ENCODE assay signal across 8 mouse cellular contexts in the genomic region with DNA sequence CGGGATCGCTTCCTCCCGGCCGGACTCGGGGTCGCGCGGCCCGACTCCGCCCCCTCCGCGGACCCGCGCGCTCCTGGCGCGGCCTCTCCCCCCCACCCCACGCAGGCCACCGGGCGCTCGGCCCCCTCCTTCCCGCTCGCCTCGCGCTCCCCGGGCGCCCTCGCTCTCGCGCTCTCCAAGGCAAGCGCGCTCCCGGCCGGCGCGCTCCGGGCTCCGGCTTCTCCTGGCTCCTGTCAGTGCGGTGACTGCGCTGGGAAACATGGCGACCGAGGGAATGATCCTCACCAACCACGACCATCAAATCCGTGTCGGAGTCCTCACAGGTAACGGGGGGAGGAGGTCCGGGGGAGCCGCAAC. TPM values are rescaled to one million over a fixed set of nuclear protein-coding genes. Genes with fewer than 3 reads are reported as not detected.
DNase-seq lines count a peak whose midpoint lies in the region; ATAC-seq and TF ChIP-seq lines count a peak whose summit lies in the region.

No protein-coding gene starts in this region.

- peak overlapping the region; percentile 94 for H3K4me3 ChIP-seq in forebrain, postnatal 0 days (ENCODE audit: low read depth, low read length)
- peak overlapping the region; percentile 95 for H3K4me3 ChIP-seq in hindbrain, embryonic 13.5 days

- H3K4me1 ChIP-seq in forebrain, postnatal 0 days (ENCODE audit: insufficient read depth), result peaks cover 6% of the 10 kb centered on the region
- H3K4me1 ChIP-seq in hindbrain, embryonic 13.5 days (replicated peaks), result peaks cover 9% of the 10 kb centered on the region

- H3K9me3 ChIP-seq in forebrain, postnatal 0 days (ENCODE audit: low read length), result no peaks in the 10 kb centered on the region
- no peaks in the 10 kb centered on the region for H3K9me3 ChIP-seq in hindbrain, embryonic 13.5 days

- under 1% methylated on average over 45 of the region's 48 CpGs for WGBS in forebrain, postnatal 0 days
- under 1% methylated on average over 48 of the region's 48 CpGs for WGBS in hindbrain, embryonic 13.5 days

- peak overlapping the region; percentile 52 for H3K4me2 ChIP-seq in forebrain, postnatal 0 days (ENCODE audit: low read depth)
- H3K4me2 ChIP-seq in hindbrain, embryonic 13.5 days, result peak overlapping the region; percentile 73

- peak overlapping the region; percentile 93 for H3K9ac ChIP-seq in forebrain, postnatal 0 days
- H3K9ac ChIP-seq in hindbrain, embryonic 13.5 days, result peak overlapping the region; percentile 96

- DNase-seq in adrenal gland, adult (ENCODE audit: inconsistent age in 2 of 2, low spot score in 1 of 2), result peak; percentile 91 to 96
- DNase-seq in adrenal gland, adult 18-20 months (ENCODE audit: low spot score in 2 of 2), result no peak
- peak; percentile 95 for DNase-seq in forebrain, postnatal 0 days
- DNase-seq in layer of hippocampus, postnatal 36 days, result peak; percentile 84 to 85
- peak; percentile 92 for DNase-seq in lung, postnatal 10 days
- DNase-seq in right cerebral cortex, adult 2 months (ENCODE audit: low spot score in 2 of 2), result peak; percentile 80 to 86

- ATAC-seq in cerebellum, adult (ENCODE audit: insufficient number of reproducible peaks, low FRiP score, low TSS enrichment), result peak; percentile 83
- peak; percentile 90 for ATAC-seq in forebrain, postnatal 0 days
- ATAC-seq in hindbrain, embryonic 13.5 days (ENCODE audit: low FRiP score), result peak; percentile 93

- H3K36me3 ChIP-seq in forebrain, postnatal 0 days (ENCODE audit: insufficient read depth), result no peaks in the 10 kb centered on the region
- H3K36me3 ChIP-seq in hindbrain, embryonic 13.5 days, result no peaks in the 10 kb centered on the region

- no peaks in the 10 kb centered on the region for H3K27me3 ChIP-seq in forebrain, postnatal 0 days (ENCODE audit: insufficient read depth, low read length)
- no peaks in the 10 kb centered on the region for H3K27me3 ChIP-seq in hindbrain, embryonic 13.5 days

- peak overlapping the region; percentile 95 for H3K27ac ChIP-seq in forebrain, postnatal 0 days (ENCODE audit: low read depth, low read length)
- H3K27ac ChIP-seq in hindbrain, embryonic 13.5 days, result peak overlapping the region; percentile 99

- TF ChIP-seq CTCF in forebrain, postnatal 0 days (IDR thresholded peaks at IDR 0.05; ENCODE audit: low read depth), result no peak

RNA-seq across cellular contexts. Expression of a gene that starts 0.3 kb away (rescaled TPM):
- total RNA-seq in adrenal gland, adult 18-20 months (2021), result 10 to 100 TPM; 25.0 to 27.7 TPM
- total RNA-seq in forebrain, postnatal 0 days (2014; rRNA removed), result 68.6 and 69.5 TPM in 2 replicates
- 41.9 and 45.2 TPM in 2 replicates for polyA plus RNA-seq in forebrain, postnatal 0 days (2015; fragmentation: Nextera tagmentation; extraction: Ambion mirVana)
- polyA plus RNA-seq in hindbrain, embryonic 13.5 days (2015; fragmentation: Nextera tagmentation; extraction: Ambion mirVana), result 34.9 and 37.4 TPM in 2 replicates
- total RNA-seq in layer of hippocampus, postnatal 36 days (2021), result 10 to 100 TPM; 71.1 to 78.3 TPM

RNA-seq across cellular contexts. Expression of a gene that starts 32.5 kb away (rescaled TPM):
- total RNA-seq in adrenal gland, adult 18-20 months (2021), result not detected
- not detected in 2 replicates for total RNA-seq in forebrain, postnatal 0 days (2014; rRNA removed)
- polyA plus RNA-seq in forebrain, postnatal 0 days (2015; fragmentation: Nextera tagmentation; extraction: Ambion mirVana), result not detected in 2 replicates
- polyA plus RNA-seq in hindbrain, embryonic 13.5 days (2015; fragmentation: Nextera tagmentation; extraction: Ambion mirVana), result not detected in 2 replicates
- not detected for total RNA-seq in layer of hippocampus, postnatal 36 days (2021)

Comparison
In these comparisons a context has a peak if more than half of its experiments do, and no peak if none do; other contexts are left out.
1. DNase-seq: peak in adrenal gland, adult (2 of 2), forebrain, postnatal 0 days (single experiment), layer of hippocampus, postnatal 36 days (2 of 2), lung, postnatal 10 days (single experiment) and right cerebral cortex, adult 2 months (2 of 2); none in adrenal gland, adult 18-20 months (0 of 2).
2. Peak in every context shown above with its lines, with median percentiles within 50 percentile points of each other: ATAC-seq.